Mouse (Mus musculus): Measurements from ENCODE around the gene Pcsk2. TPM values are rescaled to one million over a fixed set of nuclear protein-coding genes. Genes with fewer than 3 reads are reported as not detected.

Pcsk2 gene
- 54.4 TPM for polyA plus RNA-seq (2015; fragmentation: Illumina TruSeq; extraction: RNeasy Lipid Tissue Mini Kit (QIAGEN cat#74804); ENCODE audit: insufficient read depth, low read depth, low replicate concordance)

DNA sequence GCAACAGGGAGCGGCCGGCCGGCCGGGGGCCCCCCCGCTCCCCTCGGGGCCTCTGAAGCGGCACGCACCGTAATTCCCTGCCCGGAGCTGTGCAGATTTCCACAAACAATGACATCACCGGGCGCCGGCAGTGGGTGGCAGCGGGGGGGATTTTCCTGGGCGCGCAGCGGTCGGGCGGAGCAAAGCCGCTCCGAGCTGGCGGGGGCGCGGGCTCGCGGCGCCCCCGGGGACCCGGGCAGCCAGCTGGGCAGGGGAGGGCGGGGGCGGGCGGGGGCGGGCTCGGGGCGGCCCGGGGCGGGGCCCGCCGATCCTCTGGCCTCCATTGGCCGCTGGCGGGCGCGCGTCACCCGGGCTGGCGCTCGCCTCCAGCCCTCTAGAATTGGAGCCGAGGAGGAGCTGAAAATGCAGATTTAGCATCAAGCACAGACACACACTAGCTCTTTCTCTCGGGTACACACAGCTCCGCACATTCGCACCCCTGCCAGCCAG is at the start of gene Pcsk2:
TSS of gene Pcsk2 (plus strand) at position 399 of the 489 bp plus-strand sequence.

DNA sequence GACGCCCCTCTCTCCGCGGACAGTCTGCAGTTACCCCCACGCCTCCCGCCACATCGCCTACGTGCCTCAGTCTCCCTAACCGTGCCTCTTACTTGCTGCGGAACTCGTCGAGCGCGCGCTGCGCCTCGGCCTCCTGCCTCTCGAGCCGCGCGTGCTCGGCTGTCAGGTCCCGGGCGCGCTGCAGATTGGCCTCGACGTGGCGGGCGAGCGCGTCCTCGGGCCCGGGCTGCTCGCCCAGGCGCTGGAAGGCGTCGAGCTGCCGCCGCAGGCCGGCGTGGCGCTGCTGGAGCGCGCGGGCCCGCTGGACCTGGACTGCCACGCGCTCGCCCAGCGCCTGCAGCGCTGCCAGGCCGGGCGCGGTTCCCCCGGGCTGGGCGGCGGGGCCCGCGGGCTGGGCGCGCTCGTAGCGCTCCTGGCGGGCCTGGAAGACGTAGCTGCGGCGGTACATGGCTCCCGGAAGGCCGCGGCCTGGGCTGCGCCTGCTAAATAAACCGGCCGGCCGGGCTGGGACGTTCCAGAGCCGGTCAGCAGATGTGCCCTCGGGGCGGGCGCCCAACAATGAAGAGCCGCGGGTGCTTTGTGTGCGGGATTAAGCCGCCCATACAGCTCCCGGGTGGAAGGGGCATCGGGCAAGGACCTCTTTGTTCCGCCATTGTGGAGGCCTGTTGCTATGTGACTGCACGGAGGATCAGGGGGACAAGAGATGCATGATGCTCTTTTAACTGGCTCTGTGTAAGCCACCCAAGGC is 316.7 kb downstream of the Pcsk2 start, which contains the start of gene Bfsp1:
TSS of gene Bfsp1 (minus strand) at position 690 of the 748 bp plus-strand sequence.

